Mouse (Mus musculus) testis, postnatal 10 days (tissue): Measurements from ENCODE around the gene Vsig8.

ENCODE experiments used
- DNase-seq: peaks from one replicate; pipeline ENCODE4 v3.0.0; 2021; ENCODE audit warnings: low spot score

Gene Vsig8

DNA sequence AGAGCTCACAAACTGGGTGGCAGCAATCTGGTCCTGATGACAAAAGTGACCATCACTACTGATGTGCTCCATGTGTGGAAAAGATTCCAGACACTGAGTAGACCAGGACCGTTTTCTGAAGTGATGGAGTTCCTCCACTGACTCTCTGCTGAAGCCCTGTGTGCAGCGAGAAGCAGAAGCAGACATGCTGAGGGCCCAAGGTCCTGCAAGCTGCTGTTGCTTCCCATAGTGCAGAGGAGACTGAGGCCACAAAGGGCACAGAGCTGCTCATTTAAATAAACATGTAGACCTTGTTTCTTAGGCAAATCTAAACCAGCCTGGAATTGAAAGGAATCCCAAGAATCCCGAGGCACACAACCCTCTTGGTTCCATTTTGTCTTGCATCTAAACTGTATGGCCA lies 37.6 kb downstream of the Vsig8 start:
- no peak for DNase-seq

DNA sequence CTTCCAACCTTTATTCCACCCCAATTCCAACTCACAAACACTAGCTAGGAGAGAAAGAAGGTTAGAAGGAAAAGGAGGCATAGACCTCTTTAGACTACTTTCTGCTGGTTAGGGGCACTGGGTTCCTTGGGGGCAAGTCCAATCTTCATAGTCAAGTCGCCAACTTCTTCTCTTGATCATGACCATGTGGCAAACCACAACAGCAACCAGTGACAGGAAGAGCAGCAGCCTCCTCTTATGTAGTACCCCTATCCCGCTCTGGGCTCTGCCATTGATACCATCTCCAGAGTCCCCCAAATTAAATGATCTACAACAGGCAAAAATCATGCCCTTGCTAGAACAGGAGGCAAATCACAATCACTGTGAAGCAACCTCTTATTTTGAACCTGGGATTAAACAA lies 38.2 kb downstream of the Vsig8 start:
- DNase-seq, result no peak

DNA sequence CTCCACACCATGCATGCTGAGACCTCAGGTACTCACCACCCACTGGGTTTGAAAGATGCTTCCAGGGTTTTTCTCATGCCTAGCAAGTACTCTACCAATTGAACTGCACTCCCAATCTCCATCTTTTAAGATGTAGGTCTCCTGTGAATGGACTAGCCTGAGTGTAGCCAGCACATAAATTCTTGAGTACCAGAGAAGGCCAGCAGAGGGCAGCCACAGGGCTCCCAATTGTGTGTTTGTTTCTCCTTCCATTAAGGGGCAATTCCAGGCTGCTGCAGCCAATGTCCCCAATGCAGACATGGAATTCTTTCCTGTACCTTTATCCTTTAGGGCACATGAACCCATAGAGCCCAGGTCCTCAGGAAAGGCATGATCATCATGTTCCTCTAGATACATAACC lies 38.8 kb downstream of the Vsig8 start:
- peak; percentile 59 for DNase-seq

DNA sequence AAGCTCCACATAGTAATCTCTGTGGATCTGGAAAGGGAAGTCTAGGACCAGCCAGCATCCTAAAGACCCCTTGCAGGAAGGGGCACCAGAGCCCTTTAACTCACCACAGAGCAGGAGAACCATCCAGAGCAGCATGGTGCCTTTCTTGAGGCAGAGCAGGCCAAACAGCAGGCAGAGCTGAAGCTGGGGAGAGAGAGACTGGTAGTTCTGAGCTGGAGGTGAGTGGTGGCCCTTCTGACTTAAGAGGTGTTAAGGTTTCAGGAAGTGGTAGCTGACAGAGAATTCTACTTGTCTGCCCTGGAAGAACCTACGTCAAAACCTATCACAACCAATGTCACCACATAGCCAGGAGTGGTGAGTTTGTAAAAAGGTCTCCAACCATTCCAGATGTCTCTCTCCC lies 46.6 kb downstream of the Vsig8 start, which contains the start of gene Fcrl6:
Gene Fcrl6 (minus strand): TSS at position 226 of the 400 bp plus-strand sequence.
- DNase-seq, result no peak

DNA sequence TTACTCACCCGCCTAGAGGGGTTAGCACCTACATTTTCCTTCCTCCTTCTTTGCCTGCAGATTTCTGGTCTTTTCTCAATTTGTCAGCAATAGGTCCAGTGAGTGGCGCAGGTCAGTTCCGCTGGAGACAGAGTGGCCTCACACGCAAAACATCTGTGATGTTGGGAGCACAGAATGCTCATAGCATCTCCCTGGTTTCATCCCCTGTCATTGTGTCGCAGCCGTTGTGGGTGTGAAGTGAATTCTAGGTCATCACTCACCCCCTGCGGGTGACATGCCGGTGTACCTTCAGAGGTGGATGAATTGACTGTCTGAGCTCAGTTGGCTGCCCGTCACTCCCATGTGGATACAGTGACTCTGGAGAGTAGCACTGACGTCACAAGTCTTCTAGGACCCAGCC lies 55.6 kb downstream of the Vsig8 start:
- no peak for DNase-seq

DNA sequence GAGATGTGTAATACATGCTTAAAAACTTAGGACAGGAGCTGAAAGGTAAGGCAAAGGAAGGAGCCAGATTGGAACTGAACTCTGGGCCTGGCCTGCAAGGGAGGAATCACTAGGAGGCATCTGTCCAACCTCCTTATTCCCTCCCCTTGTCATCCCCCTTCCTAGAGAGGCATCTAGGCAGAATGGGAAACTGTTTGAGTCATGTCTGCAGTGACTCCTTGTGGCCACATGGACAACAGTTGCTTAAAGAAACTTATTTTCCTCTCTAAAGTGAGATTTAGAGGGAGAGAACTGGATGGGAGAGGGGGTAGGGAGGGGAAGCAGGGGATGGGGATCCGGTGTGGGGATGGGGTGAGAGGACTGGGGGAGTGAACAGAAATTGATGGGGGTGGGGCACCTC lies 57.0 kb downstream of the Vsig8 start:
- DNase-seq, result no peak
